Mouse (Mus musculus) megakaryocyte, embryonic 14.5 days (primary cell): ENCODE measurements around the gene Mllt6.
"Not testable (repeated sequence)": the region's sequence is repeated elsewhere in the genome, so short reads cannot be mapped to it uniquely, and the experiment has no call there.

Source experiments
- FLI1 ChIP-seq: IDR thresholded peaks from 2 replicates; pipeline ENCODE4 v1.6.1; 2012; ENCODE audit warnings: low read length, inconsistent platforms, mixed read lengths
- GATA1 ChIP-seq: IDR thresholded peaks from 3 replicates; pipeline ENCODE4 v1.6.1; 2012; ENCODE audit warnings: mixed read lengths, low read length, inconsistent platforms, borderline replicate concordance

- TF ChIP-seq GATA1, FLI1: not testable (repeated sequence)
These were observed 71.6 kb downstream of the Mllt6 start for GRCm38 (mm10) chr11:97734810-97735209.
